Mouse (Mus musculus): ENCODE results near the gene Cldn20. TPM values are rescaled to one million over a fixed set of nuclear protein-coding genes. Genes with fewer than 3 reads are reported as not detected.

The Cldn20 gene
- polyA plus RNA-seq, 1 experiment from 2014 or later: not detected

DNA sequence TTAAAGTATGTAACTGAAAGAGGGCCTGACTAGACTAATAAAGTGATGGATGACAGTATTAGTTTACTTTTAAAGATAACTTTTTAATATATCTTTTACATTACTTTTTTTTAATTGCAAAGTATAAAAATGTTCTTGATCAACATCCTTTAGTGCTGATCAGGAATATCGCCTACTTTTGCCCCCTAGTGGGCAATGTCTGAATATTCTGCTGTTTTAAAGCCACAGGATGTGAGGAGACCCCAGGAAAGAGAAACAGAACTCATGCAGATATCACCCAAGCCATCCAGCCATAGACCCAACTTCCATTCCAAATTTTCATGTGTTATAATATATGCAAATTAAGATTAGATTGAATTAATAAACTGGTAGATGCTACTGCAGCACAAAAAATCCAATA is 1.1 kb downstream of the Cldn20 start:
- DNase-seq (ENCODE audit: low spot score): no peak

DNA sequence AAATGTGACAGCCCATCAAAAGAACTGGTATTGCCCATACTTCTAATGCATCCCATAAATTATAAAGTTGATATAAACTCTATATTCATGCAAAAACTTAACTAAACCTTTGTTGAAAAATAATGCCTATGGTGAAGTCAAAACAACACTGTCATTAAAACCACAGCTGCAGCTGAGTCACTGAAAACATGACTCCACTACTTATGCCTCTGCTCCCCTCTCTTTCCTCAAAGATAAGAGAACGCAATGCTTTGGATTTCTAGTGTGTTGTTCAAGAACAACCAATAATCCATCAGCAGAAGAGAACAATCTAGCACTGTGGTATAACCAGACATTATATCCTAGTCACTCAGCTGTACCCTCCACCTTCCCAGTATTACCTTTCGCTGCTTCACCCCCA is 8.0 kb downstream of the Cldn20 start:
- DNase-seq (ENCODE audit: low spot score): no peak
- no peak for ATAC-seq (replicated peaks; ENCODE audit: low FRiP score)
- H3K9me3 ChIP-seq (ENCODE audit: control insufficient read depth, low read length): no peaks in the 10 kb centered on the region
- no peaks in the 10 kb centered on the region for H3K36me3 ChIP-seq (ENCODE audit: control insufficient read depth, insufficient read depth, low read length)
- no peak overlapping the region for H3K4me3 ChIP-seq (ENCODE audit: low read depth, low read length)
- no peak overlapping the region for H3K4me2 ChIP-seq (ENCODE audit: low read depth, low read length, severe bottlenecking)
- WGBS: 94% methylated on average over 2 of the region's 2 CpGs
- no peak overlapping the region for H3K27ac ChIP-seq (ENCODE audit: low read depth, low read length)
- no peaks in the 10 kb centered on the region for H3K4me1 ChIP-seq (replicated peaks; ENCODE audit: control insufficient read depth, insufficient read depth, low read length)
- no peaks in the 10 kb centered on the region for H3K27me3 ChIP-seq (ENCODE audit: control insufficient read depth, insufficient read depth, low read length)
- H3K9ac ChIP-seq (ENCODE audit: low read length): no peak overlapping the region

More for the DNA sequence above, 1.1 kb downstream of the Cldn20 start:
- Histone ChIP-seq H3K4me1 (replicated peaks; ENCODE audit: control insufficient read depth, insufficient read depth, low read length) (no peaks in the 10 kb centered on the region), H3K4me3 (ENCODE audit: low read depth, low read length) (no peak overlapping the region), H3K4me2 (ENCODE audit: low read depth, low read length, severe bottlenecking) (no peak overlapping the region), H3K36me3 (ENCODE audit: control insufficient read depth, insufficient read depth, low read length) (no peaks in the 10 kb centered on the region), H3K9ac (ENCODE audit: low read length) (no peak overlapping the region), H3K27me3 (ENCODE audit: control insufficient read depth, insufficient read depth, low read length) (no peaks in the 10 kb centered on the region), H3K27ac (ENCODE audit: low read depth, low read length) (no peak overlapping the region), H3K9me3 (ENCODE audit: control insufficient read depth, low read length) (no peaks in the 10 kb centered on the region)
- WGBS: 33% methylated on average over 1 of the region's 1 CpGs
- ATAC-seq (replicated peaks; ENCODE audit: low FRiP score): no peak

DNA sequence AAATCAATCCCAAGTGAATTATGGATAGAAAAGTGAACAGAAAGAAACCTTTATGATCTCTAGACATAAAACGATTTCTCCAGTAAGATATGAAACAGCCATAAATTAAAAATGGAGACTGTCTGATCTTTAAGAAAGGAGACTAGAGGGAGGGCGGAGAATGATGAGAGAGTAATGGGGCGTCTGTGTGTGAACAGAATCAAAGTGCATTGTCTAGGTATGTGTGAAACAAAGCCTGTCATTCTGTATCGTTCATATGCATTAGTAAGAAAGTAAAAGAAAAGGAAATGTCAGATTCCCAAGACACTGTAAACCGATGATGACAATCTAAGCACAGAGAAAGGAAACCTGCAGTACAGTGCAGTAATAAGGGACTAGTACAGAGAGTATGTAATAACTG is 8.7 kb downstream of the Cldn20 start:
- DNase-seq (ENCODE audit: low spot score) (no peak), ATAC-seq (replicated peaks; ENCODE audit: low FRiP score) (no peak)
- whole genome bisulfite sequencing: 88% methylated on average over 5 of the region's 5 CpGs
- H3K9me3 ChIP-seq (ENCODE audit: control insufficient read depth, low read length): no peaks in the 10 kb centered on the region
- H3K9ac ChIP-seq (ENCODE audit: low read length): no peak overlapping the region
- no peak overlapping the region for H3K27ac ChIP-seq (ENCODE audit: low read depth, low read length)
- no peak overlapping the region for H3K4me3 ChIP-seq (ENCODE audit: low read depth, low read length)
- no peaks in the 10 kb centered on the region for H3K4me1 ChIP-seq (replicated peaks; ENCODE audit: control insufficient read depth, insufficient read depth, low read length)
- no peaks in the 10 kb centered on the region for H3K27me3 ChIP-seq (ENCODE audit: control insufficient read depth, insufficient read depth, low read length)
- no peak overlapping the region for H3K4me2 ChIP-seq (ENCODE audit: low read depth, low read length, severe bottlenecking)
- no peaks in the 10 kb centered on the region for H3K36me3 ChIP-seq (ENCODE audit: control insufficient read depth, insufficient read depth, low read length)

DNA sequence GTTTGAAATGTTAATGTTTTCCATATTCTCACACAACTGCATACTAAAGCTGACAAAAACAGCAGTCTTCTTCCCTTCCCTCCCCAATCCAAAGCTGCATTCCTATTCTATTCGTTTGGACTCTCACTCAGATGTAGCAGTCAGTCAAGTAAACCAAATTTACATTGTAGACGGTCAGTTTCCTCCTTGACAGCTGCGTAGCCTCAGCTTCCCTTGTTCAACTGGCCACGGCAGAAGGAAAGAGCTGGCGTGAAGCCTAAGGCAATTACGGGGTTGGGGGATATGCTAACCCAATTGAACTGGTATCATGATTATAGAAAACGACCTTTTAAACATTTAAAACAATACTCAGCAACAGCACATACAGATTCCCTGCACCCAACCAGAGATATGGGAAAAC is 15.4 kb downstream of the Cldn20 start:
- Histone ChIP-seq H3K4me1 (replicated peaks; ENCODE audit: control insufficient read depth, insufficient read depth, low read length) (no peaks in the 10 kb centered on the region), H3K27ac (ENCODE audit: low read depth, low read length) (no peak overlapping the region), H3K9me3 (ENCODE audit: control insufficient read depth, low read length) (no peaks in the 10 kb centered on the region), H3K4me3 (ENCODE audit: low read depth, low read length) (no peak overlapping the region), H3K4me2 (ENCODE audit: low read depth, low read length, severe bottlenecking) (no peak overlapping the region), H3K36me3 (ENCODE audit: control insufficient read depth, insufficient read depth, low read length) (no peaks in the 10 kb centered on the region), H3K27me3 (ENCODE audit: control insufficient read depth, insufficient read depth, low read length) (no peaks in the 10 kb centered on the region), H3K9ac (ENCODE audit: low read length) (no peak overlapping the region)
- WGBS: 72% methylated on average over 7 of the region's 7 CpGs
- DNase-seq (ENCODE audit: low spot score) (no peak), ATAC-seq (replicated peaks; ENCODE audit: low FRiP score) (no peak)

DNA sequence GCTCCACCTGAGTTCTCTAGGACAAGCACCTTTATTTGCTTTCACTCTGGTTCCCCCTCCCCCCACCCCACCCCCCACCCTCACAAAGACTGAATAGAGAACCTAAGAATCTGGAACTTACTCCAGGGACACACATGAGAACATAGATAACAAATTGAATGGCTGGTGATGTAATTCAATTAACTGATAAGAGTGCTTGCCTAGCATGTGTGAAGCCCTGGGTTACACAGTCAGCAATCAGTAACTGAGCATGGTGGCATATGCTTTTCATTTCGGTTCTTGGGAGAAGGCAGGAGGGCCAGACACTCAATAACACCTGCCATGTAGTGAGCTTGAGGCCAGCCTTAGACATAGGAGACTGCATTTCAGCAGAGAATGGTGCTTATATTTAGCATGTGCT is 23.9 kb downstream of the Cldn20 start:
- Histone ChIP-seq H3K36me3 (ENCODE audit: control insufficient read depth, insufficient read depth, low read length) (no peaks in the 10 kb centered on the region), H3K9me3 (ENCODE audit: control insufficient read depth, low read length) (no peaks in the 10 kb centered on the region), H3K4me1 (replicated peaks; ENCODE audit: control insufficient read depth, insufficient read depth, low read length) (peaks cover 2% of the 10 kb centered on the region; the same call in 1 of the 2 replicates), H3K9ac (ENCODE audit: low read length) (no peak overlapping the region), H3K4me2 (ENCODE audit: low read depth, low read length, severe bottlenecking) (no peak overlapping the region; the same call in 1 of the 2 replicates), H3K27me3 (ENCODE audit: control insufficient read depth, insufficient read depth, low read length) (no peaks in the 10 kb centered on the region), H3K4me3 (ENCODE audit: low read depth, low read length) (no peak overlapping the region), H3K27ac (ENCODE audit: low read depth, low read length) (no peak overlapping the region)
- WGBS: 81% methylated on average over 1 of the region's 1 CpGs
- DNase-seq (ENCODE audit: low spot score): no peak
- ATAC-seq (replicated peaks; ENCODE audit: low FRiP score): no peak

DNA sequence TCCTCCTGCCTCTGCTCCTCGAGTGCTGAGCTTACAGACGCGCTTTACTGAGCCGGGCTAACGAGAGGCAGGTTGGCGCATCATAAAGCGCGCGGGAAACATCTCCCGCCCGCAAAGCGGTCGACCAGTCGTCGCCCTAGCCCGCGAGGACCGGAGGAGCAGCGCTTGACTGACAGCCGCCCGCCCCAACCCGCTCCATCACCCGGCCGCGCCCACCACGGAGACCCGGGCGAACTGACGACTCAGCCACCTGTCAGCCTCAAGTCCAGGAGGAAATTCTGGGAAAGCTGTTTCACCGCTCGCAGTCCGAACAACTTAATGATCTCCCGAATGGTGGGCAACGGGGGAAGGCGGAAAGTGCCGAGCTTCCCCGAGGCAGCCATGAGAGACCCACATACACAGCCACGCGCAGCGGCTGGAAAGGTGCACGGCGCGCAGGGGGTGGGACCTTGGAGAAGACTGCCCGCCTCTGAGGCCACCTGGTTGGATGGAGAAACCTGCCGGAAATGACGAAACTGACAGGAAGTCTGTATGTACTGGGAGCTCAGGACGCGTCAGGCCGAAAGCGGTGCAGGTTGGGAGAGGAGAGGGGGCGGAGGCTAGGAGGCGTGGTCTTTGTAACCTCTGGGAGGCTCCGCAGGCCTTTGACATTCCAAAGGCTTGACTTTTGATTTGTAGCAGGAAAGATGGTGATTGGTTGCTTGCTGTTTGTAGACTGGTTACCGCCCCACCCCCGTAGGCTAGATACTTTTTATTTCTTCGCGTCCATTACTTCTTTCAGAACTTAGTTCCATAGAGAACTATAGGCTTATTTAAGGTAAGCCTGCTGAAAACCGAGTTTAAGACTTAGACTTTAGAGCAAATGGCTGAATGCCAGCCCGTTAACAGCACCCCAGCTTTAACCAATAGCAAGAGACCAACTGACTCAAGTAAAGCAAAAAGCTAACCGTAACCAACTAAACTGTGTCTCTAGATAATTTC is 25.3 kb downstream of the Cldn20 start, which contains the start of gene Tfb1m:
TSS of gene Tfb1m (minus strand) at position 451 of the 981 bp plus-strand sequence.
- Histone ChIP-seq H3K4me1 (replicated peaks; ENCODE audit: control insufficient read depth, insufficient read depth, low read length) (peaks cover 2% of the 10 kb centered on the region; the same call in 1 of the 2 replicates), H3K9me3 (ENCODE audit: control insufficient read depth, low read length) (no peaks in the 10 kb centered on the region), H3K27me3 (ENCODE audit: control insufficient read depth, insufficient read depth, low read length) (no peaks in the 10 kb centered on the region), H3K4me3 (ENCODE audit: low read depth, low read length) (peak within 1 kb of the TSS; percentile 59), H3K4me2 (ENCODE audit: low read depth, low read length, severe bottlenecking) (peak within 1 kb of the TSS; percentile 50), H3K27ac (ENCODE audit: low read depth, low read length) (peak within 1 kb of the TSS; percentile 60), H3K36me3 (ENCODE audit: control insufficient read depth, insufficient read depth, low read length) (no peaks in the 10 kb centered on the region), H3K9ac (ENCODE audit: low read length) (peak within 1 kb of the TSS; percentile 57)
- DNase-seq (ENCODE audit: low spot score) (peak; percentile 97), ATAC-seq (replicated peaks; ENCODE audit: low FRiP score) (peak; percentile 100)
- 1% methylated on average over 60 of the region's 60 CpGs for WGBS

DNA sequence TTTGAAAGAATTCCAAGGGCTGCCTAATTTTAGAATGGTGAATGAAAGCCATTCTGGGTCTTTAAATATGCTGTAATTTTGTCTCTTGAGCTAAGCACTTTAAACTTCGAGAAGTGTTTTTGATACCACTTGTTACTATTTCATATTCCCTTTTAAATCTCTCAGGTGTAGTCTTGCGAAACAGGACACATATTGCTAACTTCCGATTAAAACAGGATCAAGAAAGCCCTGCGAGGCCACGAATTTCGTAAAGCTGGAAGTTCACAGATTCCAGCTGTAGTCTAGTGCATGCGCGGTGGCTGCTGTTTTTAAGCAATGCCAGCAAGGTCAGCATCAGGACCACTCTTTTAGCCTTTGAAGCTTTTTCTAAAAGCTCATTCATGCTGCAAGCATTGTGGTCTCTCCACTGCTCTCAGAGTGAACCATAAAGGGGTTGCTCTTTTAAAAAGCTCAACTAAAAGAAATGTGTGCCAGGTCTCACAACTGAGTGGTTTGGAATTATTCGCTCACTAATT is 26.1 kb downstream of the Cldn20 start:
- 53% methylated on average over 9 of the region's 9 CpGs for whole genome bisulfite sequencing
- DNase-seq (ENCODE audit: low spot score) (no peak), ATAC-seq (replicated peaks; ENCODE audit: low FRiP score) (no peak)
- H3K9ac ChIP-seq (ENCODE audit: low read length): peak overlapping the region; percentile 29; the same call in 1 of the 2 replicates
- no peaks in the 10 kb centered on the region for H3K27me3 ChIP-seq (ENCODE audit: control insufficient read depth, insufficient read depth, low read length)
- peaks cover 2% of the 10 kb centered on the region; the same call in 1 of the 2 replicates for H3K4me1 ChIP-seq (replicated peaks; ENCODE audit: control insufficient read depth, insufficient read depth, low read length)
- no peaks in the 10 kb centered on the region for H3K9me3 ChIP-seq (ENCODE audit: control insufficient read depth, low read length)
- peak overlapping the region; percentile 50; the same call in 1 of the 2 replicates for H3K4me2 ChIP-seq (ENCODE audit: low read depth, low read length, severe bottlenecking)
- peak overlapping the region; percentile 59; the same call in 1 of the 2 replicates for H3K4me3 ChIP-seq (ENCODE audit: low read depth, low read length)
- no peaks in the 10 kb centered on the region for H3K36me3 ChIP-seq (ENCODE audit: control insufficient read depth, insufficient read depth, low read length)
- H3K27ac ChIP-seq (ENCODE audit: low read depth, low read length): peak overlapping the region; percentile 28

DNA sequence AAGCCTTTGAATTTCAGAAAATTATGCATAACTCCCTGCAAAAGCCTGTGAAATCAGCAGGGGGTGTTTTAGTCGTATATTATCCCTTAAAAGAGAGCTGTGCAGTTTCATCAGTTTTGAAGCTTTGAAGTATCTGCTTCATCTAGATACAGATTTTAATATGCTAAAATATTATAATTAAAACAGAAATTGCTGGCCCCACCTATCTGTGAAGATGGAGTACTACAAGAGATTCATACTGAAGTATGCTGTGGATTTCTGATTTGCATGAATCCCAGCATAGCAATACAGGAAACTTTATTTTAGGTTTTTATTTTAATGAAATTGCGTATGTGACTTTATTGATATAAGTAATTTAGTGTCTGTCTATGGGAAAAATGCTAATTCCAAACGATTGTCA is 28.2 kb downstream of the Cldn20 start:
- ATAC-seq (replicated peaks; ENCODE audit: low FRiP score): no peak
- Histone ChIP-seq H3K4me3 (ENCODE audit: low read depth, low read length) (no peak overlapping the region), H3K9ac (ENCODE audit: low read length) (no peak overlapping the region), H3K27ac (ENCODE audit: low read depth, low read length) (no peak overlapping the region), H3K36me3 (ENCODE audit: control insufficient read depth, insufficient read depth, low read length) (no peaks in the 10 kb centered on the region), H3K4me1 (replicated peaks; ENCODE audit: control insufficient read depth, insufficient read depth, low read length) (peaks cover 2% of the 10 kb centered on the region; the same call in 1 of the 2 replicates), H3K27me3 (ENCODE audit: control insufficient read depth, insufficient read depth, low read length) (no peaks in the 10 kb centered on the region), H3K4me2 (ENCODE audit: low read depth, low read length, severe bottlenecking) (no peak overlapping the region), H3K9me3 (ENCODE audit: control insufficient read depth, low read length) (no peaks in the 10 kb centered on the region)
- WGBS: 84% methylated on average over 3 of the region's 3 CpGs
- no peak for DNase-seq (ENCODE audit: low spot score)

All from forebrain, embryonic 11.5 days (tissue).